Mouse (Mus musculus) CD8-positive naive resting alpha-beta T cell, adult 2 months (primary cell): ENCODE measurements around the gene Mmp1b.
"Not testable (repeated sequence)": the region's sequence is repeated elsewhere in the genome, so short reads cannot be mapped to it uniquely, and the experiment has no call there.

ENCODE experiments used
- DNase-seq, 2 experiments: peaks; one replicate each; pipeline ENCODE4 v3.0.0; 2022; ENCODE audit warnings: low read depth in 2 of 2, low spot score in 2 of 2

The Mmp1b gene

DNA sequence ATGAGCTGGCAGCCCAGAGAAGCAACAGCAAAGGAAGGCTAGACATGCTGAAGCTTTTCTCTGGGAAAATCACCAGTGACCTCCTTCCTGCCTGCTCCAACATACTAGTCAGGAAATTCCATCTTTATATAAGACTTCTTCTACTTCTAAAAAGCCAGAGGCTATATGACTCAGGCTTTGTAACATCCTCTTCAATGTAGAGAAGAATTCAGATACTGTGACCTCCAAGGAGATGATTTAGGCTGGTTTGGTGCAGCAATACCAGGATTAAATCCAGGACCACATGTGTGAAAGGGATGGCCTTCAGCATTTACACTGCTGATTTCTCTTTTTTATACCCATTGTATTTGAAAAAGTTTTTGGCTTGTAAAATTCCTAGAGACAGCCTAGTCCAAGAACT is at the start of gene Mmp1b:
Gene Mmp1b, minus strand, starts transcription at position 101 of the 400 bp plus-strand sequence.
- DNase-seq = no peak

DNA sequence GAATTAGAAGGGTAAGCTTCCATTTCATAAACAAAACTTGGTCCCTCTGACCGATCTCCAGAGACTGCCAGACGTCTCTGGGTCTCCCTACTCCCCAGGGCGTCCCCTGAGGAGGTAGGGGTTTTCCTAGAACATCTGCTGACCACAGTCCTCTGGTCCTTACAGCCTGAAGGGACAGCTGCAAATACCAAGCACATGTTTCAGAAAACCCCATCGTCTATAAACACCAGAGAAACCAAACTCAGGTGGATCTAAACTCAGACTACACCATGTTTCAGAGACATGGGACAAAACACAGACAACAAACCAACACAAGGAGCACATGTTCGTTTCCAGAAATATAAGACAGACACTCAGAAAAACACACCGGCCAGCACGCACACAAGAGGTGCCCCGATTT is 8.7 kb upstream of the Mmp1b start:
- not testable (repeated sequence) for DNase-seq

GRCm38 (mm10) chr9:7354535-7354934 is 33.3 kb downstream of the Mmp1b start:
- DNase-seq = no peak

DNA sequence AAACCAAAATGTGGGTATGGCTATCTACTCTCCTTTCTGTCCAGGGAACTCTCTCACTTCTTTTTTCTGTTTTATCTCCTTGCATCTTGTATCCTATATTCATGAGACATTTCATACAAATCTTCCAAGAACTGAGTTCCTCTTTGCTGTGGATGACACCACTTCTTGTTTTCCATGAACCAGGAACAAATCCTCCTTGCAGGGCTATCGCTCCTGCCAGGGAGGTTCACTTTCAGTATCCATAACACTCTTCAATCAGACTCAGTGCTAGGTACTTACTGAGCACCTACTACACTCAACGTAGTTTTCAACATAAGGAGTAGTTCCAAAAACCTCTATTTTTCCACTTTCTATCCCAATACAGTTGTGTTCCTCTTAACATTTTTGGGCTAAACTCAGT is 42.3 kb downstream of the Mmp1b start:
- no peak for DNase-seq

DNA sequence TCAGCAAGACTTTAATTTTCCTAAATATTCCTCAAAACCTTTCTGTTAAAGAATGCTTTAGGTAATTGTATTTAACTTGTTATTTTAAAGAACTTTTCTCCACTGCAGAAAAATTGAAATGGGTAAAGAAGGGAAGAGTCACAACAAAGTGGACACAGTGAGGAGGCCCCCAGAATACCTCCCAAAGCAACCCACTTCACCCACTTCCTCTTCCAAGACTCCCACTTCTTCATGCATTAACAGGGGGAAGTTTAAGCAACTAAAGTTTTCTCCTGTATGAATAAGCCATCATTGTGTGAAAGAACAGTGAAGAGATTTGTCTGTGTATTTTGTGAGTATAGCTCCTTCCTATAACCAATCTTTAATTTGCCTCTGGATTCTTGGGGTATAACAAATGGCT is 43.7 kb downstream of the Mmp1b start, which contains the start of gene Mmp12:
Gene Mmp12, plus strand, starts transcription at position 275 of the 400 bp plus-strand sequence.
- no peak for DNase-seq

DNA sequence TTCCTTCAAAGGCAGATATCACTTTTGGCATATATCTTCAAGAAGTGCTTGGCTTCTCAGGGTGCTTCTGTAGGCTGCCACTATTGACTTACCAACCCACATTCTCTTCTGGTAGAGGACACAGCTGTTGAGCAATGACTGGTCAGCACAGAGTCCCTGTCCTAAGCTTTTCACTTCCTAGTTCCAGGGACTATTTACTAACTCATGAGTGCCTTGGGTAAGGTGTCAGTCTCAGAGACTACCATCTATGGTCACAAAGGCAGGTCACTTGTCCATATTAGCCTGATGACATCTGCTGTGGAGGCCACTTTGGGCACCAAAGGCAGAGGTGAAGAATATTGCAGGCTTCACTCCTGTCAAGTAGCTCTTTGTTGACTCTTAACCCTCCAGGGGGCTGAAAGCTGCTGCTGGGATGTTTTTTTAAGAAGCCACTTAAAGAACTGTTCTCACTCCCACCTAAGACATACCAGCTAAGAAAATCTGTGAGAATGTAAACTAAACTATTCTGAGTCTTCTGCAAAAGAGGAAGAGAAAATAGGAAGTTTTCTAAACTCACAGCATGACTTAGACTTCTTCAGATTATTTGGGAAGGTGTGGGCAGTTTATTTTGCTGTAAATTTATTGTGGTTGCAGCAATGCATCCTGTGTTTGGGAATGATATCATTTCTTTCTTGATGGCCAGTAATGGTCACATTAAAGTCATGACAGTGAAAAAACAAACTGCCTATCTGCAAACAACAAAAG is 50.9 kb downstream of the Mmp1b start:
- no peak for DNase-seq

DNA sequence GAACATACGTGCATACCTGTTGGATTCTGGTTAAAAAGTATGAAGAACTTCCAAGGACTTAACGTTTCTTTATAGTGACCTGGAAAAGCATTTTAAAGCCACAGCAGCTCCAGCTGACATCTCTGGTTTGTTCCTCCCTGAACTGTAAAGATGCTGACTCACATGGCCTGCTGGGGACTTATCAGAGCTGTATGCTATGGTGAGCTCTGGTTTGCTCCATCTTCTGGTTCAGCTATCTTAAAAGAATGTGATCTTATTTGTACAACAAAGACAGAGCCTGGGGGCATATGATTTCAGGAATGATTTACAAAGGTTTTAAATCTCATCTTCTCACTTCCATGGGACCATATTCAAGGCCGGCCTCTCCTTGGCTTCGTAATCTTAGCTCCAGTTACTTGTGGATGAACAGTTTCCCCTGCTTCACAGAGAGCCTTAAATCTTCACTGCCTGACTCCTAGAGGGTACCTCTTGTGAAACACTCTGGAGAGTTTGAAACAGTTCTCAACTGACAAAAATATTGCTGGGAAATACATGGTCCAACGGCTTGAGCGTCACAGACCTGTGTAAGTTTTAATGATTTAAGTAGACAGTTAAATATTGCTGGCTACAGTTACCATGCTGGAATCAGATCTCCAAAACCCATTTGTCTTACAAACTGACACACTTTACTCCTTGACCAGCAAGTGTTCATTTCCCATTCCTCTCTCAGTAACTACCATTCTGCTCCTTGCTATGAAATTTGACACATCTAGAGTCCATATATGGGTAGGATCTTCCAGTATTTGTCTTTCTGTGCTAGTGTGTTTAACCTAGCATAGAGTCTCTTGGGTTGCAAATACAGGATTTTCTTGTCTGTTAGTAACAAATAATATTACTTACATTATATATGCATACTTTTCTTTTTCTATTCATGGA is 51.8 kb downstream of the Mmp1b start:
- DNase-seq = no peak

DNA sequence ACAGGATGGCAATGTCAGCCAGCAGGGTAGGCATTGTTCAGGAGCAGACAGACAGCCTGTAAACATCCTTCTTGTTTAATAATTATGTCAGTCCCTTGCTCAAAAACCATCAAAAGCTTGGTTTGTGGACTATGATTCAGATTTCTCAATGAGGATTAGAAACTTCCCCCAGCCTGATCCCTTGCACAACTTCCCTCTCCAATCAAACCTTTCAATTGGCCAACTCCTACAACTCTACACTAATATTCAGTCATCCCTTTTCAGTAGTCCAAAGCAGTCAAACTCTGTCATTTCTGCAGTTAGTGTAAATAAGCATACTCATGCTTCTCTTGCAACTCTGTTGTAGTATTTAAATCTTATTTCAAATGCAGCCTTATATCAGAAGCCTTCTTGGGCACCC is 56.0 kb downstream of the Mmp1b start:
- no peak for DNase-seq
